Mouse (Mus musculus): ENCODE data around the gene Trim62.

Trim62 gene

GRCm38 (mm10) chr4:128885540-128885939 is 2.2 kb downstream of the Trim62 start:
- DNase-seq (ENCODE audit: low read depth, low spot score): no peak

GRCm38 (mm10) chr4:128886571-128886970 is 3.2 kb downstream of the Trim62 start:
- no peak for DNase-seq (ENCODE audit: low read depth, low spot score)

- no peak for DNase-seq (ENCODE audit: low read depth, low spot score)
Observed at GRCm38 (mm10) chr4:128887026-128887425, 3.6 kb downstream of the Trim62 start.

- no peak for DNase-seq (ENCODE audit: low read depth, low spot score)
Observed at GRCm38 (mm10) chr4:128887641-128888091, 4.3 kb downstream of the Trim62 start.

GRCm38 (mm10) chr4:128888436-128888990 is 5.1 kb downstream of the Trim62 start:
- no peak for DNase-seq (ENCODE audit: low read depth, low spot score)

- no peak for DNase-seq (ENCODE audit: low read depth, low spot score)
Observed at GRCm38 (mm10) chr4:128889752-128890630, 6.6 kb downstream of the Trim62 start.

- DNase-seq (ENCODE audit: low read depth, low spot score): no peak
Observed at GRCm38 (mm10) chr4:128891157-128891556, 7.8 kb downstream of the Trim62 start.

- DNase-seq (ENCODE audit: low read depth, low spot score): no peak
Observed at GRCm38 (mm10) chr4:128891746-128892145, 8.4 kb downstream of the Trim62 start.

GRCm38 (mm10) chr4:128892188-128892587 is 8.8 kb downstream of the Trim62 start:
- no peak for DNase-seq (ENCODE audit: low read depth, low spot score)

GRCm38 (mm10) chr4:128894112-128894511 is 10.7 kb downstream of the Trim62 start:
- DNase-seq (ENCODE audit: low read depth, low spot score): no peak

GRCm38 (mm10) chr4:128895841-128896240 is 12.5 kb downstream of the Trim62 start:
- no peak for DNase-seq (ENCODE audit: low read depth, low spot score)

GRCm38 (mm10) chr4:128896667-128897066 is 13.3 kb downstream of the Trim62 start:
- no peak for DNase-seq (ENCODE audit: low read depth, low spot score)

GRCm38 (mm10) chr4:128897911-128898421 is 14.6 kb downstream of the Trim62 start:
- DNase-seq (ENCODE audit: low read depth, low spot score): no peak

GRCm38 (mm10) chr4:128899332-128899731 is 16.0 kb downstream of the Trim62 start:
- no peak for DNase-seq (ENCODE audit: low read depth, low spot score)

GRCm38 (mm10) chr4:128900484-128900883 is 17.1 kb downstream of the Trim62 start:
- DNase-seq (ENCODE audit: low read depth, low spot score): no peak

GRCm38 (mm10) chr4:128902390-128902789 is 19.0 kb downstream of the Trim62 start:
- no peak for DNase-seq (ENCODE audit: low read depth, low spot score)

- DNase-seq (ENCODE audit: low read depth, low spot score): no peak
Observed at GRCm38 (mm10) chr4:128904035-128904800, 20.8 kb downstream of the Trim62 start.

- DNase-seq (ENCODE audit: low read depth, low spot score): no peak
Observed at GRCm38 (mm10) chr4:128905251-128905650, 21.9 kb downstream of the Trim62 start.

GRCm38 (mm10) chr4:128906757-128907156 is 23.4 kb downstream of the Trim62 start:
- no peak for DNase-seq (ENCODE audit: low read depth, low spot score)

- no peak for DNase-seq (ENCODE audit: low read depth, low spot score)
Observed at GRCm38 (mm10) chr4:128907238-128907968, 24.0 kb downstream of the Trim62 start.

All from CD4-positive helper T cell, adult 2 months (primary cell).